Comparison of ENCODE assay signal across 14 mouse cellular contexts in genomic region chr10:76958201-76958600, GRCm38 (mm10). TPM values are rescaled to one million over a fixed set of nuclear protein-coding genes. Genes with fewer than 3 reads are reported as not detected.
A peak's percentile ranks its signal among the peaks of the same experiment; 100 is the strongest.
DNase-seq lines count a peak whose midpoint lies in the region; ATAC-seq lines count a peak whose summit lies in the region.
"Had no signal": no experiment of that assay in that cellular context is flagged by ENCODE, and none has a peak within 500 bp of the region (broad histone marks: within the 10 kb centered on the region; RNA-seq: fewer than 3 reads in every experiment).

No protein-coding gene starts in this region.

- no peak overlapping the region for H3K9ac ChIP-seq in hindbrain, embryonic 16.5 days (ENCODE audit: low read depth, low read length)
- H3K9ac ChIP-seq in hindbrain, embryonic 14.5 days = no peak overlapping the region
- H3K9ac ChIP-seq: embryonic facial prominence, embryonic 15.5 days; heart, embryonic 15.5 days; neural tube, embryonic 12.5 days had no signal

- H3K27ac ChIP-seq in heart, embryonic 10.5 days = no peak overlapping the region
- no peak overlapping the region for H3K27ac ChIP-seq in hindbrain, embryonic 16.5 days (ENCODE audit: low read depth, low read length)
- H3K27ac ChIP-seq in hindbrain, embryonic 14.5 days = no peak overlapping the region
- H3K27ac ChIP-seq: embryonic facial prominence, embryonic 15.5 days; heart, embryonic 15.5 days; neural tube, embryonic 12.5 days had no signal

- intact Hi-C loops in heart, postnatal 14 days (cut with DNase I) = no loop called here

- no peak overlapping the region for H3K4me3 ChIP-seq in heart, embryonic 10.5 days
- no peak overlapping the region for H3K4me3 ChIP-seq in hindbrain, embryonic 16.5 days (ENCODE audit: low read length)
- no peak overlapping the region for H3K4me3 ChIP-seq in hindbrain, embryonic 14.5 days (replicated peaks; ENCODE audit: low read length)
- H3K4me3 ChIP-seq: embryonic facial prominence, embryonic 15.5 days; heart, embryonic 15.5 days; neural tube, embryonic 12.5 days had no signal

- no peaks in the 10 kb centered on the region; the same call in 1 of the 2 replicates for H3K27me3 ChIP-seq in heart, embryonic 10.5 days (ENCODE audit: insufficient read depth, poor library complexity, severe bottlenecking)
- H3K27me3 ChIP-seq in splenic B cell, adult 2 months (ENCODE audit: control insufficient read depth, insufficient read depth, low read length, poor library complexity, severe bottlenecking) = no peaks in the 10 kb centered on the region
- no peaks in the 10 kb centered on the region for H3K27me3 ChIP-seq in hindbrain, embryonic 16.5 days (replicated peaks; ENCODE audit: control insufficient read depth, insufficient read depth, low read length)
- H3K27me3 ChIP-seq in hindbrain, embryonic 14.5 days (ENCODE audit: control insufficient read depth, insufficient read depth, low read length) = no peaks in the 10 kb centered on the region
- H3K27me3 ChIP-seq: embryonic facial prominence, embryonic 15.5 days; heart, embryonic 15.5 days; neural tube, embryonic 12.5 days; Patski had no signal

- no peak overlapping the region for H3K4me2 ChIP-seq in hindbrain, embryonic 16.5 days (ENCODE audit: low read length)
- H3K4me2 ChIP-seq in hindbrain, embryonic 14.5 days (replicated peaks) = no peak overlapping the region
- H3K4me2 ChIP-seq: embryonic facial prominence, embryonic 15.5 days; heart, embryonic 15.5 days; neural tube, embryonic 12.5 days had no signal

- H3K9me3 ChIP-seq in heart, embryonic 10.5 days = no peaks in the 10 kb centered on the region
- no peaks in the 10 kb centered on the region for H3K9me3 ChIP-seq in hindbrain, embryonic 16.5 days (ENCODE audit: control insufficient read depth, low read length)
- H3K9me3 ChIP-seq in hindbrain, embryonic 14.5 days (ENCODE audit: control insufficient read depth, low read length) = no peaks in the 10 kb centered on the region
- H3K9me3 ChIP-seq: embryonic facial prominence, embryonic 15.5 days; heart, embryonic 15.5 days; neural tube, embryonic 12.5 days had no signal

- peaks cover 20% of the 10 kb centered on the region for H3K4me1 ChIP-seq in heart, embryonic 10.5 days
- H3K4me1 ChIP-seq in hindbrain, embryonic 16.5 days (ENCODE audit: control insufficient read depth, insufficient read depth, low read depth, low read length) = peaks cover 14% of the 10 kb centered on the region
- H3K4me1 ChIP-seq in hindbrain, embryonic 14.5 days (replicated peaks; ENCODE audit: control insufficient read depth, insufficient read depth, low read length) = peaks cover 6% of the 10 kb centered on the region; the same call in 1 of the 2 replicates

- peak; percentile 17 to 28 for DNase-seq in heart, postnatal 14 days
- no peak for DNase-seq in heart, embryonic 10.5 days (ENCODE audit: low spot score)
- peak; percentile 63 for DNase-seq in testis, postnatal 10 days (ENCODE audit: low spot score)
- DNase-seq in testis, postnatal 14 days (ENCODE audit: low spot score) = no peak
- DNase-seq in embryo, embryonic 10.5 days (ENCODE audit: low spot score) = peak; percentile 65
- DNase-seq in splenic B cell, adult 2 months (ENCODE audit: low read depth, low spot score) = peak; percentile 34
- no peak for DNase-seq in hindbrain, embryonic 14.5 days (ENCODE audit: low spot score)
- DNase-seq: right cerebral cortex, postnatal 14 days had no signal

- no peak for ATAC-seq in hindbrain, embryonic 16.5 days
- no peak for ATAC-seq in hindbrain, embryonic 14.5 days (ENCODE audit: low FRiP score)
- ATAC-seq: intestine, postnatal 0 days; Patski had no signal

- WGBS in heart, embryonic 10.5 days = 48% methylated on average over 3 of the region's 3 CpGs
- 63% methylated on average over 3 of the region's 3 CpGs for WGBS in hindbrain, embryonic 16.5 days
- WGBS in hindbrain, embryonic 14.5 days = 62% methylated on average over 3 of the region's 3 CpGs

- H3K36me3 ChIP-seq in heart, embryonic 10.5 days = no peaks in the 10 kb centered on the region
- H3K36me3 ChIP-seq in splenic B cell, adult 2 months (ENCODE audit: control insufficient read depth, insufficient read depth, low read length, poor library complexity, severe bottlenecking) = no peaks in the 10 kb centered on the region
- no peaks in the 10 kb centered on the region for H3K36me3 ChIP-seq in hindbrain, embryonic 16.5 days (ENCODE audit: control insufficient read depth, insufficient read depth, low read length)
- no peaks in the 10 kb centered on the region for H3K36me3 ChIP-seq in hindbrain, embryonic 14.5 days (replicated peaks; ENCODE audit: control insufficient read depth, insufficient read depth)
- H3K36me3 ChIP-seq: embryonic facial prominence, embryonic 15.5 days; heart, embryonic 15.5 days; neural tube, embryonic 12.5 days had no signal

RNA-seq across cellular contexts. Expression of gene Pcbp3, which starts 3.5 kb away (rescaled TPM):
- 1 to 10 TPM; 7.7 TPM for total RNA-seq in heart, postnatal 14 days (2021)
- 14.3 and 23.2 TPM in 2 replicates for polyA plus RNA-seq in heart, embryonic 10.5 days (2016; fragmentation: Nextera tagmentation; extraction: Ambion mirVana)
- polyA plus RNA-seq in hindbrain, embryonic 16.5 days (2015; fragmentation: Nextera tagmentation; extraction: Ambion mirVana) = 95.5 and 108 TPM in 2 replicates
- polyA plus RNA-seq in hindbrain, embryonic 14.5 days (2014; fragmentation: Nextera tagmentation; extraction: Ambion mirVana) = 45.2 and 45.3 TPM in 2 replicates

Comparison
In these comparisons a context has a peak if more than half of its experiments do, and no peak if none do; other contexts are left out.
1. DNase-seq: peak in heart, postnatal 14 days (2 of 2), testis, postnatal 10 days (single experiment), embryo, embryonic 10.5 days (single experiment) and splenic B cell, adult 2 months (single experiment); none in heart, embryonic 10.5 days (single experiment), testis, postnatal 14 days (single experiment) and hindbrain, embryonic 14.5 days (single experiment).